Mouse (Mus musculus): ENCODE measurements around the gene Kat5.
A peak's percentile ranks its signal among the peaks of the same experiment; 100 is the strongest.

Gene Kat5

GRCm38 (mm10) chr19:5570353-5571246, 39.4 kb downstream of the Kat5 start:
- no peak for DNase-seq

GRCm38 (mm10) chr19:5569521-5569920, 40.5 kb downstream of the Kat5 start:
- DNase-seq = no peak

- DNase-seq = peak; percentile 91 to 95
Measured at GRCm38 (mm10) chr19:5568470-5569140, 41.4 kb downstream of the Kat5 start.

GRCm38 (mm10) chr19:5567534-5568469, 42.2 kb downstream of the Kat5 start, which contains the start of gene Ap5b1:
Gene Ap5b1 (plus strand): TSS chr19:5568025.
- peak; percentile 95 to 96 for DNase-seq

- DNase-seq = no peak
Measured at GRCm38 (mm10) chr19:5567180-5567533, 42.9 kb downstream of the Kat5 start.

- DNase-seq = peak; percentile 23
Measured at GRCm38 (mm10) chr19:5566316-5566715, 43.7 kb downstream of the Kat5 start.

GRCm38 (mm10) chr19:5562776-5563175, 47.3 kb downstream of the Kat5 start:
- no peak for DNase-seq

- DNase-seq = no peak
Measured at GRCm38 (mm10) chr19:5561886-5562285, 48.2 kb downstream of the Kat5 start.

- DNase-seq = no peak
Measured at GRCm38 (mm10) chr19:5561252-5561790, 48.7 kb downstream of the Kat5 start.

- DNase-seq = peak; percentile 16 to 31
Measured at GRCm38 (mm10) chr19:5560457-5561041, 49.5 kb downstream of the Kat5 start, which contains the start of gene Ovol1. Gene Ovol1 (minus strand): TSS chr19:5560646.

- DNase-seq = peak; percentile 25
Measured at GRCm38 (mm10) chr19:5559631-5560456, 50.2 kb downstream of the Kat5 start.

GRCm38 (mm10) chr19:5559229-5559628, 50.8 kb downstream of the Kat5 start:
- DNase-seq = no peak

- DNase-seq = no peak
Measured at GRCm38 (mm10) chr19:5558770-5559169, 51.3 kb downstream of the Kat5 start.

- DNase-seq = no peak
Measured at GRCm38 (mm10) chr19:5558169-5558568, 51.9 kb downstream of the Kat5 start.

GRCm38 (mm10) chr19:5554212-5554611, 55.8 kb downstream of the Kat5 start:
- no peak for DNase-seq

- no peak for DNase-seq
Measured at GRCm38 (mm10) chr19:5553802-5554201, 56.2 kb downstream of the Kat5 start.
